Mouse (Mus musculus): ENCODE measurements around the gene Dhx57.

DNA sequence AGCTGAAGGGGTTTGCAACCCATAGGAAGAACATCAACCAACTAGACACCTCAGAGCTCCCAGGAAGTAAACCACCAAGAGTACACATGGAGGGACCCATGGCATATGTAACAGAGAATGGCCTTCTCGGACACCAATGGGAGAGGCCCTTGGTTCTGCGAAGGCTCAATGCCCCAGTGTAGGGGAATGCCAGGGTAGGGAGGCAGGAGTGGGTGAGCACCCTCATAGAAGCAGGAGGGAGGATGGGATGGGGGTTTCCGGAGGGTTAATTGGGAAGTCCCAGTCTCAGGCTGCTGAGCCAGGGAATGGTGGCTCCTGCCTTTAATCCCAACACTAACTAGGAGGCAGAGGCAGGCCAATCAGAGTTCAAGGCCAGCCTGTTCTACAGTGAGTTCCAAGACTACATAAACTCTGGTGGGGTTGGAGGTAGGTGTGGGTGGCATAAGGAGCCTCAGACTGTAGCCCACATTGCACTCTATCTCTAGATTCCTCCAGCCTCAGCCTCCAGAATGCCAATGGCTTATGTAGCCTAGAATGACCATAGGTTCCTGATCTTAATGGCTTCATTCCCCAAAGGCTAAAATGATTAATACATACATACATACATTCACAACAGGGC lies 91.0 kb downstream of the Dhx57 start:
- no peak for TF ChIP-seq CTCF (IDR thresholded peaks at IDR 0.05; ENCODE audit: low read depth)
- TF ChIP-seq EP300 (IDR thresholded peaks at IDR 0.05; ENCODE audit: low read depth), result no peak

Data from liver, postnatal 0 days (tissue).